Mouse (Mus musculus) heart, embryonic 14.5 days (tissue): ENCODE measurements around the gene Npepps. TPM values are rescaled to one million over a fixed set of nuclear protein-coding genes. Genes with fewer than 3 reads are reported as not detected.
"Not testable (repeated sequence)": the region's sequence is repeated elsewhere in the genome, so short reads cannot be mapped to it uniquely, and the experiment has no call there.

Experiments used
- ATAC-seq: fragments of 200-750 bp; cut with Nextera tagmentation; 2 replicates; pipeline ENCODE4 v1.8.0; 2017; ENCODE audit warnings: low read depth, moderate TSS enrichment; ENCODE audit not compliant: insufficient number of reproducible peaks, insufficient read depth, low FRiP score
- H3K27ac ChIP-seq, 2 experiments: fragments of 200-500 bp in 1 of 2; fragments of 300-500 bp in 1 of 2; sonication (generic) in 1 of 2; replicated peaks in 1 of 2; 2 replicates each; pipeline ENCODE4 v1.5.1; 2012 to 2014; ENCODE audit warnings: low read depth in 2 of 2, low read length in 2 of 2, control low read depth in 1 of 2, mild to moderate bottlenecking in 1 of 2, mixed read lengths in 1 of 2; ENCODE audit not compliant: control insufficient read depth in 1 of 2, insufficient read depth in 1 of 2
- H3K27me3 ChIP-seq: fragments of 300-500 bp; sonication (generic); 2 replicates; pipeline ENCODE4 v1.6.1; 2014; ENCODE audit warnings: mild to moderate bottlenecking, low read length, control low read depth; ENCODE audit not compliant: control insufficient read depth, insufficient read depth
- H3K36me3 ChIP-seq: fragments of 300-500 bp; sonication (generic); 2 replicates; pipeline ENCODE4 v1.6.1; 2014; ENCODE audit warnings: mild to moderate bottlenecking, control low read depth, low read length, mixed read lengths; ENCODE audit not compliant: control insufficient read depth, insufficient read depth
- H3K4me1 ChIP-seq, 2 experiments: fragments of 200-500 bp in 1 of 2; fragments of 300-500 bp in 1 of 2; sonication (generic) in 1 of 2; 2 replicates each; pipeline ENCODE4 v1.6.1; 2012 to 2014; ENCODE audit warnings: low read length in 2 of 2, control low read depth in 1 of 2, mixed read lengths in 1 of 2; ENCODE audit not compliant: control insufficient read depth in 2 of 2, insufficient read depth in 2 of 2
- H3K4me2 ChIP-seq: fragments of 300-500 bp; sonication (generic); 2 replicates; pipeline ENCODE4 v1.6.1; 2014; ENCODE audit warnings: mild to moderate bottlenecking, low read length
- H3K4me3 ChIP-seq, 2 experiments: fragments of 200-500 bp in 1 of 2; fragments of 300-500 bp in 1 of 2; sonication (generic) in 1 of 2; 2 replicates each; pipeline ENCODE4 v1.5.1; 2012 to 2014; ENCODE audit warnings: low read length in 2 of 2, mild to moderate bottlenecking in 2 of 2, control low read depth in 1 of 2, low read depth in 1 of 2, moderate library complexity in 1 of 2; ENCODE audit not compliant: control insufficient read depth in 1 of 2, insufficient read depth in 1 of 2
- H3K9ac ChIP-seq: fragments of 300-500 bp; sonication (generic); 2 replicates; pipeline ENCODE4 v1.6.1; 2014; ENCODE audit warnings: mild to moderate bottlenecking, low read length
- H3K9me3 ChIP-seq: fragments of 300-500 bp; sonication (generic); 2 replicates; pipeline ENCODE4 v1.6.1; 2016; ENCODE audit warnings: low read length, control low read depth; ENCODE audit not compliant: control insufficient read depth
- WGBS: fragments of 180-500 bp; shearing (Covaris S2); extraction: QIAGEN DNeasy Blood & Tissue Kit; methylation state at CpG from one replicate; pipeline ENCODE4 v1.1.7; 2014; 5-methylcytosine and 5-hydroxymethylcytosine counted together
- polyA plus RNA-seq: library from polyadenylated mRNA; unstranded; fragments of >200 nt; fragmentation: Nextera tagmentation; extraction: Ambion mirVana; gene quantifications from 2 replicates; pipeline ENCODE4 v1.2.1, GENCODE M21; 2014

Gene Npepps
- polyA plus RNA-seq, 1 experiment from 2014 or later, result 86.9 TPM

DNA sequence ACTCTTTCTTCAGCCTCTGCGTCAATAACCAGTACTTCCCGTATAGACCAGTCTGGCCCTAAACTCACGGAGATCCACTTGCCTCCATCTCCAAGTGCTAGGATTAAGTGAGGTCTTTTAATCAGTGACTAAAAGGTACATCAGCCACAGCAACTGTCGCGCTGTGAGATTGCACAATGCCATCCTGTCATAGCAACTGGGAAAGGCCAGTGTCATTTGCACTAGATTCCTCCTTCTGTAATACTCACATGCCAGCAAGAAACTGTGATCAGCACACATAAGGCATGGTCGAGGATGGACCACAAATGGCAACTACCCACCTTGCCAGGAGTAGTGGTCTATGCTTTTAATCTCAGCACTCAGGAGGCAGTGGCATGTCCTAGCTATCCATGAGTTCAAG is 80.9 kb downstream of the Npepps start:
- 84% methylated on average over 6 of the region's 6 CpGs for WGBS
- no peak overlapping the region for H3K9ac ChIP-seq
- no peak overlapping the region for H3K4me3 ChIP-seq
- no peaks in the 10 kb centered on the region for H3K27me3 ChIP-seq
- no peak overlapping the region for H3K27ac ChIP-seq
- no peak overlapping the region for H3K4me2 ChIP-seq
- H3K4me1 ChIP-seq, result peaks cover 0 to 2% of the 10 kb centered on the region in 2 experiments; a peak in 1 of 4 replicates
- H3K36me3 ChIP-seq, result no peaks in the 10 kb centered on the region
- no peak for ATAC-seq
- H3K9me3 ChIP-seq, result peaks cover 2% of the 10 kb centered on the region; the same call in 1 of the 2 replicates

DNA sequence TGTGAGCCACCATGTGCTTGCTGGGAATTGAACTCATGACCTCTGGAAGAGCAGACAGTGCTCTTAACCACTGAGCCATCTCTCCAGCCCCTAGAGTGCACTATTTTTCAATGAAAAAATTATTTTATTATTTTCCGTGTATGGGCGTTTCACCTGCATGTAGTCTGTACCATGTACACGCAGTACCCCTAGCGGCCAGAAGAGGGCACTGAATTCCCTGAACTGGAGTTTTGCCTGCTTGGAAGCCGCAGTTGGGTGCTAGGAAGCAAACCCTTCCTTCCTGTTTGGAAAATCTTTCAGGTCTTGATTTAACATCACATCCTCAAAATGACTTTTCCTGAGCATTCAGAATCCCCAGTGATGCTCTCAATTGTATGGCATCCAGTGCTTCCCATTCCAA is 81.8 kb downstream of the Npepps start:
- 20% methylated on average over 5 of the region's 5 CpGs for WGBS
- no peak overlapping the region for H3K9ac ChIP-seq
- no peak overlapping the region for H3K4me3 ChIP-seq
- H3K36me3 ChIP-seq, result no peaks in the 10 kb centered on the region
- H3K4me2 ChIP-seq, result no peak overlapping the region
- H3K9me3 ChIP-seq, result peaks cover 2% of the 10 kb centered on the region; the same call in 1 of the 2 replicates
- H3K27me3 ChIP-seq, result no peaks in the 10 kb centered on the region
- no peak overlapping the region for H3K27ac ChIP-seq
- no peak for ATAC-seq
- peaks cover 0 to 2% of the 10 kb centered on the region in 2 experiments; a peak in 1 of 4 replicates for H3K4me1 ChIP-seq

DNA sequence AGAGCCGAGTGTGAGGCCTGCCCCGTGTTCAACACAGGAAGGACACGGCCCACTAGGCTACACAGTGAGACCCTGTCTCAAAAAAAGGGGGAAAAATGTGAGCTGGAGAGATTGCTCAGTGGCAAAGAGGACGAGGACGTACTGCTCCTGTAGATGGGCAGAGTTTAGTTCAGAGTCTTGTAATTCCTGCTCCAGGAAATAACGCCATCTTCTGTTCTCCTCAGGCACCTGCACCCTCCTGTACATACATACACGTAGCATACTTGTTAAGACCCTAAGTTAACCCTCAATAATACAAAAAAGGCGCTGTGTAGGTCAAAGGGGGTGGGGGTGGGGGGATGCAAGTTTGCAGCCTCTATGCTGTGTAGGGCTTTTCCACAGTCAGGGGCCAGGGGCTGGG is 83.4 kb downstream of the Npepps start:
- ATAC-seq, result no peak
- no peaks in the 10 kb centered on the region for H3K36me3 ChIP-seq
- no peak overlapping the region for H3K9ac ChIP-seq
- no peak overlapping the region for H3K4me3 ChIP-seq
- H3K4me2 ChIP-seq, result no peak overlapping the region
- H3K9me3 ChIP-seq, result peaks cover 2% of the 10 kb centered on the region; the same call in 1 of the 2 replicates
- WGBS, result 78% methylated on average over 8 of the region's 8 CpGs
- no peaks in the 10 kb centered on the region for H3K27me3 ChIP-seq
- H3K4me1 ChIP-seq, result peaks cover 0 to 2% of the 10 kb centered on the region in 2 experiments; a peak in 1 of 4 replicates
- H3K27ac ChIP-seq, result no peak overlapping the region

DNA sequence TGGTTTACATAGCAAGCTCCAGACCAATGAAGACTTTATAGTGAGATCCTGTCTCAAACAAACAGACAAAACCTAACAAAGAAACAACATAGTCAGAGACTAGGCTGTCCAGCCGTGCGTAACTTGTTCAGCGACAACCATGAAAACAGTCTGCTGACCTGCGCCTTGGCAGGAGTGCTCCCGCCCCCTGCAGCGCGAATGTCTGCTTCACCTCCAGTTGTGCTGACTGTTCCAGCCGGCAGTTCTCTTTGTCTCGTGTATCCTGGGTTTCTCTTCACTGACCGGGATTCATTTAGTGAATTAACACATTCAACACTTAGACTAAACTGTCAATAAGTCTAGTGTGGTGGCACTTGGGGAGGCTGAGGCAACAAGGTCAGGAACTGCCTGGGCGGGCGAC is 83.9 kb downstream of the Npepps start:
- no peak overlapping the region for H3K9ac ChIP-seq
- peaks cover 2% of the 10 kb centered on the region; the same call in 1 of the 2 replicates for H3K9me3 ChIP-seq
- 70% methylated on average over 12 of the region's 12 CpGs for WGBS
- H3K27ac ChIP-seq, result no peak overlapping the region
- ATAC-seq, result no peak
- no peak overlapping the region for H3K4me2 ChIP-seq
- H3K27me3 ChIP-seq, result no peaks in the 10 kb centered on the region
- no peaks in the 10 kb centered on the region for H3K36me3 ChIP-seq
- no peak overlapping the region for H3K4me3 ChIP-seq
- H3K4me1 ChIP-seq, result peaks cover 0 to 2% of the 10 kb centered on the region in 2 experiments; a peak in 1 of 4 replicates

DNA sequence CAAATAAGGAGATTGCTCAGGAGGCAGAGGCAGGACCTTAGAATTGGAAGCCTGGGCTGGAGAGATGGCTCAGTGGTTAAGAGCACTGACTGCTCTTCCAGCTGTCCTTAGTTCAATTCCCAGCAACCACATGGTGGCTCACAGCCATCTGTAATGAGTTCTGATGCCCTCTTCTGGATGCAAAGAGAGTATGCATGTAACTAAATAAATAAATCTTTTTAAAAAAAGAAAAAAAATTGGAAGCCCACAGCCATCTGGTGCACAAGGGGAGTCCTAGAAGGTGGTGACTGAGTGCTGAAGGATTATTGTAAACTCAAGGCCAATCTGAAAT is 87.9 kb downstream of the Npepps start:
- no peak overlapping the region for H3K4me3 ChIP-seq
- no peaks in the 10 kb centered on the region for H3K27me3 ChIP-seq
- no peak for ATAC-seq
- H3K9ac ChIP-seq, result no peak overlapping the region
- H3K27ac ChIP-seq, result no peak overlapping the region
- H3K36me3 ChIP-seq, result no peaks in the 10 kb centered on the region
- peaks cover 0 to 8% of the 10 kb centered on the region in 2 experiments; a peak in 3 of 4 replicates for H3K4me1 ChIP-seq
- no peaks in the 10 kb centered on the region for H3K9me3 ChIP-seq
- no peak overlapping the region for H3K4me2 ChIP-seq

DNA sequence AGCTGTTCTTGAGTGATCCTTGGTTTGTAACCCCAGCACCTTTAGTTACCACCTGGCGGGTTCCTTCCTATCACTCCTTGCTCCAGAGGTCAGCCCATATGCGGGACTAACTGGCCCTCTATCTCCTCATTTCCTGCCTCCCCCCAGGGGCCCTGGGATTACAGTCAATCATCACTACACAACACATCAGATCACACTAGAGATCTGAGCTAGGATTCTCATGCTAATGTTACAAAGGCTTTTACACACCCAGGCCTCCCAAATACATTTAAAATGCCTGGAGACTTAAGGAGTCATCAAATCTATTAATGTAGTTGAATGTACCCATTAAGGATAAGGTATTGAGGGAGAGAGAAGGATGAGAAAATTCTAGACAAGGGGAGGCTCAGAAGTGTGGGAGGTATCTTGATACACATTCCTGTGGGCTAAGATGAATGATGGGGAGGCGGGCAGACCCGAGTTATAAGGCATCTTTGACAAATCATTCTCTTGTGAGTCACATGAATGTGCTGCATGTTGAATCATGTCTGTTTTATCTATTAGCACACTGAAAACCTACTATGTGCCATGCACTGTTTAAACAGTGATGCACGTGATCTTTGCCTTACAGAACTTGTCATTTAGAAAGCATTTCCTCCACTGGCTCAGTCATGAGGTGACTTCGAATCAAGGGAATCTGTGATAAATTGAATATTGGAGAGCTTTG is 88.4 kb downstream of the Npepps start:
- Histone ChIP-seq H3K36me3 (no peaks in the 10 kb centered on the region), H3K27me3 (no peaks in the 10 kb centered on the region), H3K9ac (no peak overlapping the region), H3K4me1 (peaks cover 0 to 8% of the 10 kb centered on the region in 2 experiments; a peak in 3 of 4 replicates), H3K27ac (no peak overlapping the region), H3K4me2 (no peak overlapping the region), H3K4me3 (no peak overlapping the region), H3K9me3 (no peaks in the 10 kb centered on the region)
- WGBS, result 63% methylated on average over 6 of the region's 6 CpGs
- ATAC-seq, result no peak

DNA sequence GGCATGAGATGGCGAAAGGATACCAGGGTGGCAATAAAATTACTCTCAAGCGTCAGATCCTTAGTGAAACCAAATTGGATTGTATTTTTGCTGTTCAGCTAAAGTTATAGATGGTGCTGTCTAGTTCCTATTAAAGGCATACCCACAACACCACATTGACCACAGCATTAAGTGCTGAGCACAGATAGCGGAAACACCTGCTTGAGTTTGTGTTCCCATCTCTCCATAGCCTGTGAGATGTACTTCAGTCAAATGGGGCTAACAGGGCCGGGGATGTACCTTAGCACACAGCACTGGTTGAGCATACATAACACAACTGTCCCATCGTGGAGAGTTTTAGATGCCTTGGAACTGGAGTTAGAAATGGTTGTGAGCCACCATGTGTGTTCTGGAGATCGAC is 89.4 kb downstream of the Npepps start:
- Histone ChIP-seq H3K4me1 (peaks cover 0 to 15% of the 10 kb centered on the region in 2 experiments; a peak in 3 of 4 replicates), H3K9ac (no peak overlapping the region), H3K4me3 (no peak overlapping the region), H3K4me2 (no peak overlapping the region), H3K36me3 (peaks cover 7% of the 10 kb centered on the region), H3K27me3 (no peaks in the 10 kb centered on the region), H3K27ac (no peak overlapping the region), H3K9me3 (no peaks in the 10 kb centered on the region)
- no peak for ATAC-seq
- WGBS, result 88% methylated on average over 6 of the region's 6 CpGs

DNA sequence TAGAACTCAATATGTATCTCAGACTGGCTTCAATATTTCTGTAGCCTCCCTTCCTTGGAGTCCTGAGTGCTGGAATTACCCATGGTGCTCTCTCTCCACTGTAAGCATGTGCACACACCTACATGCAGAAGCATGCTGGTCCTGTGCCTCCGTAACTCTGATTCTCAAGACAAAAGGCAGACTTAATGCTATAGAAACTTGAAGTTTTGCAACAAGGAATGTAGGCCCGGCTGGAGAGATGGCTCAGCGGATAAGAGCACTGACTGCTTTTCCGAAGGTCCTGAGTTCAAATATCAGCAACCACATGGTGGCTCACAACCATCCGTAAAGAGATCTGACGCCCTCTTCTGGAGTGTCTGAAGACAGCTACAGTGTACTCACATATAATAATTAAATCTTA is 90.8 kb downstream of the Npepps start:
- WGBS, result 90% methylated on average over 6 of the region's 6 CpGs
- H3K4me3 ChIP-seq, ATAC-seq: not testable (repeated sequence)

More for the DNA sequence above, 90.8 kb downstream of the Npepps start:
- peaks cover 2 to 21% of the 10 kb centered on the region in 2 experiments for H3K4me1 ChIP-seq
- not testable (repeated sequence) for H3K9ac ChIP-seq, H3K27me3 ChIP-seq, H3K9me3 ChIP-seq, H3K4me2 ChIP-seq
- H3K27ac ChIP-seq, result peak overlapping the region in 1 of 2 experiments; percentile 95; a peak in 1 of 4 replicates
- peaks cover 20% of the 10 kb centered on the region for H3K36me3 ChIP-seq
